Mouse (Mus musculus): ENCODE results near the gene Rab12. TPM values are rescaled to one million over a fixed set of nuclear protein-coding genes. Genes with fewer than 3 reads are reported as not detected.
A peak's percentile ranks its signal among the peaks of the same experiment; 100 is the strongest.
"Not testable (repeated sequence)": the region's sequence is repeated elsewhere in the genome, so short reads cannot be mapped to it uniquely, and the experiment has no call there.

The Rab12 gene
- 100 to 1,000 TPM; 115 to 116 TPM for total RNA-seq (2021)

DNA sequence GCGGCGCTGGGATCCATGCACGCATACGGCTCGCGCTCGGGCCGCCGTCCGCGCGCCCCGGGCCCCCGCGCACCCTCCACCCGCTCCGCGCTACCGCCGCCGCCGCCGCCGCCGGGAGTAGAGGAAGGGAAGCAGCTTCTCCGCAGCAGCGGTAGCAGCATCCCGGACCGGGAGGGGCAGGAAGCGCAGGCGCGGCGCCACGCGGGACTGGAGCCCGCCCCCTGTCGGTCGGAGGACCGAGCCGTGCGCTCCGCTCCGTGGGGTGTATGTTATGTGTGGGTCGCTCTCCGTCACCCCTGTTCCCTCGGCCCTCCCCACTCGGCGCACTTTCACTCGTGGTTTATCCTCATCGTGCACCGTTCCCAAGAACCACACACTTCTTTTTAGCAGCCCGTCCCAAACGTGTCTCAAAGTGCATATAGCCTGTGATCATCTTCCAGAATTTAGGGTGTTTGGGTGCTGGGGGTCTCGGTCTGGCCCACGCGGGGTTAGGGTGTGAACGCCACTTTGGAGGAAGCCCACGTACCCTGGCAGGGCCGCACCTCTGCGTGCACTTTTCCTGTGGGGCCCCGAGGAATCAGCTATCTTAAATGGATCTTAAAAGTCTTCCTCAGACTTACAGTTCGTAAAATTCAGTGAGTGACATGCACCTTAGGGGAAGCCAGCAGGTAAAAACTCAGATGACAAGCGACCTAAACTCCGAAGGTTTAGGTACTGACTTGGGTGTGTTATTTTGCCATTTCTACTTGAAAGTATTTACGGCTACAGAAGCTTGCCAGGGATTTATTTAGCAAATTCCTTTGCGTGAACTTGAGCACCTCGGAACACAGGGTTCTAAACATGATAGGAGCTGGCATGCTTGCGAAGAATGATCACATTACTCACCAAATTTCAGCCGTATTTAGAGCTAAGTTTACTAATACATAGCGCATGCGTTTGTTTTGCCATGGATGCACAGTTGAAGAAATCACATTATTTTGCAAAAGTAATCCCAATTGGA, at the start of gene Rab12:
TSS of gene Rab12 (minus strand) at position 176 of the 1,000 bp plus-strand sequence.
- peak; percentile 88 to 93 for DNase-seq (ENCODE audit: extremely low spot score in 1 of 2, low spot score in 1 of 2)

DNA sequence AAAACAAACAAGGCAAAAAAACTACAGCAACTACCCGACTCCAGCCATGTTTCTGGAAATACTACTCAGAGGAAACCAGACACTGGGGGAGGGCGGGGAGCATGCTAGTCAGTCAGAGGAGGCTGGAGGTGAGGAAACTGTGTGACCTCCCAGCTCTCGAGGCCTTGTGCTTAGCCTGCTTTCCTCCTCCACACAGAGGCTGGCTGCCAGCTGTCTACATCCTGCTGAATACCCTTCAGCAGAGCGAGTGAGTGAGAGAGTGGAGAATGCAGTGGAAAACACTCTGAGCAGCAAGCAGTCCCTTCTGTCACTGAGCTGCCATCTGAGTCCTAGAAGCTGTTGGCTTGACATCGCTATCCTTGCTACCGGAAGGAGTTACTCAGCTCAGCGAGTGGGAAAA, 44.7 kb upstream of the Rab12 start:
- DNase-seq (ENCODE audit: extremely low spot score in 1 of 2, low spot score in 1 of 2), result no peak

GRCm38 (mm10) chr17:66563551-66563950, 44.0 kb upstream of the Rab12 start:
- DNase-seq (ENCODE audit: extremely low spot score in 1 of 2, low spot score in 1 of 2), result no peak

- no peak for DNase-seq (ENCODE audit: extremely low spot score in 1 of 2, low spot score in 1 of 2)
Measured at GRCm38 (mm10) chr17:66561380-66561779, 41.9 kb upstream of the Rab12 start.

DNA sequence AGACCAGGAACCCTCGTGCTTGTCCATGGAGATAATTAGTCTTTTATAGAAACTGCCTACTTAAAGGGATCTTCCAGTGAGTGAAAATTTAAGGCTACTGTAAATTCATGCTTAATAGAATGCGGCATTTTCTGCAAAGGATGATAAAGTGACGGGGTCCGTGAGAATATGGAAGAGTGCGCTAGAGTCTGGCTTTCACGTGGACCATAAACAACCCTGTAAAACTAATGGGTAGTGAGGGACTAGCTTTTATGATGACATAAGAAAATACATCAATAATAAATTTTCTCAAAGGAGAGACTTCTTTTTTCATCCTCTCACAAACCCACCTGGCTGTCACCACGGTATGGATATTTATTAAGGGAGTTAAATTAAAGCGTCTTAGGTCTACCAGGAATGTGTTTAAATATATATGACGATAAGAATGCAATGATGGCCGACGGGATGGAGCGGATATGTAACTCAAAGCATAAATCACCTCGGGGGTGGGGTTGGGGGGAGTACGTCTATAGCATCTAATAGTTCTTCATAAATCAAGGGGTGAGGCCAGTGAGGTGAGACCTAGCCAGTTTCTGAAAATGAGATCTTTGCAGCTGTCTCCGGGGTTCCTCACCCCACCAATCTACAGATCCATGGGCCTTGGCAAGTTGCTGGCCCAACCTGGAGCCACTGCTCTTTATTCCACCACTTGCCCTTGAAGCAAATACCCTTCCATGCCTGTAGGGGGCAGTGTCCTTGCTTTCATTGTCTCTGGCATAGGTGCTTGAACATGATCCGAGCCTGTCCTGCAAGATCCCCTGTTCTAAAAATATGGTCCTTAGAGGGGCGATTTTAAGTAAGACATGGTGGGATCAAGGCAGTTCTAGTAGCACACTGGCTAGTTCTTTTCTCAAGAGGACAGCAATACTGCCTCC, 39.1 kb upstream of the Rab12 start:
- DNase-seq (ENCODE audit: extremely low spot score in 1 of 2, low spot score in 1 of 2), result no peak

DNA sequence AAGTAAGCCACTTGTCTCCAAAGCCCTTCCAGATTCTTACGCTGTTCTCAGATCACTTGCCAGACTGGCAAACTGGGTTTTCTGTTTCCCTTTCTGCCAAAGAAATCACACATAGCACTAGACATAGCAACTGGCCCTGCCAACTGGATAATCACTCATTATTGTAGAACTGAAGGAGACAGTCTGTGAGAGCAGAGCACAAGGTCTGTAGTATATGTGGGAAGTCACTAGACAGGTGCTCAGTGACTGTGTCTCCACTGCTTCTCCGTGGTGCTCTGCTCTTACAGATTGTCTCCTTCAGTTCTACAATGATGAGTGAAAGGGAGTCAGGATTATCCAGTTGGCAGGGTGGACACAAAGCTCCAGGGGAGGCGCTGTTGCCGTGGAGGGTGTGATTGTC, 33.2 kb upstream of the Rab12 start:
- no peak for DNase-seq (ENCODE audit: extremely low spot score in 1 of 2, low spot score in 1 of 2)

- DNase-seq (ENCODE audit: extremely low spot score in 1 of 2, low spot score in 1 of 2), result no peak
Measured at GRCm38 (mm10) chr17:66550486-66550885, 31.0 kb upstream of the Rab12 start.

DNA sequence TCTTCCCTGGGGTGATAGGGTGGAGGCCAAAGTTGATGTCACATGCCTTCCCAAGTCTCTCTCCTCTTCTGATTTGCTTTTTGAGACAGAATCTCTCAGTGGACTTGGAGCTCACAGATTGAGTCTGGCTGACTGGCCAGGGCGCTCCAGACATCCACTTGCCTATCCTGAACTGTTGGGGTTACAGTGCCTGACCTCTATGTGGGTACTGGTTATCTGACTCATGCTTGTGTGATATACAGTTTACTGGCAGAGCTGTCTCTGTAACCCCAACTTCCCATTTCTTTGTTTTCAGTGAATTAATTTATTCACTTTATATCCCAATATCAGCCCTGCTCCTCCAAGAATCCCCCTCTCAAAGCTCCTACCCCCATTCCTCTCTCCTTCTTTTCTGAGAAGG, 12.8 kb upstream of the Rab12 start:
- no peak for DNase-seq (ENCODE audit: extremely low spot score in 1 of 2, low spot score in 1 of 2)

DNA sequence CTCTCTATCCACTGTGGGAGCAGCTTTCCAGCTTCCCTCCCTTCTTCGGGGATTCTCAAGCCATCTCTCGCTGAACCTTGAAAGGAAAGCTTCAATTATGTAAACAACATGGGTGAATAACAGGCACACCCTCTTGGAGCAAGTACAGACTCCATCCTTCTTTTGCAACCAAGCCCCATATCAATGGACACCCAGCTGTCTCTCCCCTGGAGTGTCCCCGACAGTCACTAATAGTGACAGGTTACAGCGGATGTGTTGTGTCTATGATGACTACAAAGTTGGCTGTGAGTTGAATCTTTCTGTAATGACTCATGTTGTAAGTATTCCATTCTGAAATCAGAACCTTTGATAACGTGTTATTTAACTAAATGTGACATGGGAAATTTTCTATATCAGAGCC, 3.9 kb upstream of the Rab12 start:
- no peak for DNase-seq (ENCODE audit: extremely low spot score in 1 of 2, low spot score in 1 of 2)

- DNase-seq (ENCODE audit: extremely low spot score in 1 of 2, low spot score in 1 of 2), result not testable (repeated sequence)
Measured at GRCm38 (mm10) chr17:66522631-66523030, 3.1 kb upstream of the Rab12 start.

GRCm38 (mm10) chr17:66518877-66519553, 514 bp downstream of the Rab12 start:
- peak in 1 of 2 experiments; percentile 14 for DNase-seq (ENCODE audit: extremely low spot score in 1 of 2, low spot score in 1 of 2)

GRCm38 (mm10) chr17:66516953-66517352, 2.6 kb downstream of the Rab12 start:
- no peak for DNase-seq (ENCODE audit: extremely low spot score in 1 of 2, low spot score in 1 of 2)

DNA sequence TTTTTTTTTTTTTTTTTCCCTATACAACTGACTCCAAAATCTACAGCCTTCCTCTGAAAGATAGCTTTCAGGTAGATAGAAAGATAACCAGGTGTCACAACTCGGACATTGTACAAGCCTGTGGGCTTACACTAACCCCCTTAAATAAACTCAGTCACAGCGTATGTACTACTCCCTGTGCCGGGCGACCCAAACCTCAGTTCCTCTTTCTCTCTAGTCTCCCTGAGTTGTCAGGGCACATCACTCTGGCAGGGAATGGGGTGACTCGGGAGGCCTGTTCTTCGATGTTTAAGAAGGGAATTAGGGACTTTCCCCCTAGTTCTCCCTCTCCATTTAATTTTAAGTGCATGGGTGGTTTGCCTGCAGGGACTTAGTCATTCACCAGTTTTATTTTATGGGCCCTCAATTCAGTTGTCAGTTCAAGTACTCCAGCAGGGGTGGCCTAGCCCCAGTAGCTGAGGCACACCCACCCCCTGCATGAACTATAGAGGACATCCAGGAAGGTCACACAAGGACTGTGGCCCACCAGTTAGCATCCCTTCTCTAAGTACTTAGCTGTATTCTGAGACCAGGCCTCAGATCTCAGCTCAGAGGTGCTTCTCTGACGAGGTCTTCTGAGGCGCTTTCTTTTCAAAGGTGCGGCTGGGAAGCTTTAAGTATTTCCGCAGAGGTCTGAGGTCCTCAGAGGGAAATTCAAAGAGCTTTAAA, 5.1 kb downstream of the Rab12 start:
- no peak for DNase-seq (ENCODE audit: extremely low spot score in 1 of 2, low spot score in 1 of 2)

DNA sequence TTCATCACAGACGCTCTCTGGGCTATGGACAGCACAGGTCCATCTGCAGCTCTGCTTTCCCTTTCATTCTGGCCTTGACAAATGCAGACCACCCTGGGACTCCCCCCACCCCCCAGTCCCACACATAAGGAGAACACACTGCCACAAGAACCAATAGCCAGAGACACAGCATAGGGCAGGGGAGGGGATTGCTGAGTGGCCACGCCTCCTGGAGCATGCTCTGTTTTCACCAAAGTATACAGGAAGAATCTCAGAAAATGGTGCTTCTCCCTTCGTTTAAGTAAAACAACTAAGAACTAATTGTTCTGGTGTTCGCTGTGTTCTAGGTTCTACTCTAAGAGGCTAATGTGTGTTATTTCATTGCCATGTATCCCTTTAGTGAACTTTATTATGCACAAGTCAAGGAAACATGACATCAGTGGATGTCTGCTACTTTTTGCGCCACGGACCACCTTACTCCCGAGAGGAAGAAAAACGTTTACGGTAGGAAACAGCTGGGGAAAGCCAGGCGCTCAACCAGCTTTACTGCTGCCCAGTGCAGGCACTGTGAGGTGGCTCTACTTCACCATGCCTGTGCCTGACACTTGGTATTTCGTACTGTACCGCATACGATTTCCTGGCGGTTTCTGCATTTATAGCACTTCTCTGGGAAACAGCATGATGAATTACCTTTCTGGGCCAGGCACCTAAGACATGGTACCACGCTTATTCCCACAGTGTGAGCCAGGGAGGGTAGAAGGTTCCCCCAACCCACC, 7.2 kb downstream of the Rab12 start:
- DNase-seq (ENCODE audit: extremely low spot score in 1 of 2, low spot score in 1 of 2), result no peak

DNA sequence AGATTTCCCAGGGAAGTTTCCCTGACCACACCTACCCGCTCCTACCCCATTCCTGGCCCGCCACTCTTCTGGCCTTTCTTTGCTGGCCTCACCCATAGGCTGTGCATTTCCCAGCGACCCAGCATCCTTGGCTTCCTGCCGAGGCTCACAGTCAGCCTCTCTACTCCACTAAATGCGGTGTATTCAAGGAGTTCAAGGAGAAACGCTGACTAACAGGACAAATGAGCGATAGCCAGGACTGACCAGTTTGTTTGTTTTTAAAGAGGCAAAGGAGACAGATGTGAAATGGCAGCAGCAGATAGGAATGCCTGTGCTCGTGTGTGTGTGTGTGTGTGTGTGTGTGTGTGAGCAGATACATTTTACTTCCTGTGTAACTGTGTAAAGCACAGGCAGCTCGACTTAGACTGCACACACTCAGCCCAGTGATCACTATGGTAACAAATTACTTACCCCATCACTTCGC, 9.3 kb downstream of the Rab12 start:
- DNase-seq (ENCODE audit: extremely low spot score in 1 of 2, low spot score in 1 of 2), result no peak

GRCm38 (mm10) chr17:66507049-66507954, 12.2 kb downstream of the Rab12 start:
- no peak for DNase-seq (ENCODE audit: extremely low spot score in 1 of 2, low spot score in 1 of 2)

- DNase-seq (ENCODE audit: extremely low spot score in 1 of 2, low spot score in 1 of 2), result no peak
Measured at GRCm38 (mm10) chr17:66504964-66505363, 14.6 kb downstream of the Rab12 start.

GRCm38 (mm10) chr17:66504248-66504647, 15.3 kb downstream of the Rab12 start:
- DNase-seq (ENCODE audit: extremely low spot score in 1 of 2, low spot score in 1 of 2), result no peak
